Mouse (Mus musculus): ENCODE measurements around the gene Tmem63b.
"Not testable (repeated sequence)": the region's sequence is repeated elsewhere in the genome, so short reads cannot be mapped to it uniquely, and the experiment has no call there.

Gene Tmem63b

GRCm38 (mm10) chr17:45667481-45667880, 19.2 kb downstream of the Tmem63b start:
- no peak for DNase-seq

GRCm38 (mm10) chr17:45666091-45666490, 20.6 kb downstream of the Tmem63b start:
- no peak for DNase-seq

GRCm38 (mm10) chr17:45664608-45665007, 22.1 kb downstream of the Tmem63b start:
- no peak for DNase-seq

- DNase-seq: peak; percentile 91
Measured at GRCm38 (mm10) chr17:45663106-45663919, 23.4 kb downstream of the Tmem63b start.

- DNase-seq: no peak
Measured at GRCm38 (mm10) chr17:45659225-45659624, 27.5 kb downstream of the Tmem63b start, which contains the start of gene Capn11. Gene Capn11 (minus strand): TSS chr17:45659325.

GRCm38 (mm10) chr17:45655820-45656219, 30.9 kb downstream of the Tmem63b start:
- peak; percentile 65 for DNase-seq

GRCm38 (mm10) chr17:45653233-45653632, 33.5 kb downstream of the Tmem63b start:
- DNase-seq: no peak

- DNase-seq: no peak
Measured at GRCm38 (mm10) chr17:45644185-45644584, 42.5 kb downstream of the Tmem63b start.

- peak; percentile 92 for DNase-seq
Measured at GRCm38 (mm10) chr17:45642701-45643100, 44.0 kb downstream of the Tmem63b start.

GRCm38 (mm10) chr17:45641981-45642380, 44.7 kb downstream of the Tmem63b start:
- DNase-seq: no peak

GRCm38 (mm10) chr17:45638596-45639295, 48.0 kb downstream of the Tmem63b start:
- DNase-seq: peak; percentile 77

GRCm38 (mm10) chr17:45634033-45634432, 52.7 kb downstream of the Tmem63b start:
- no peak for DNase-seq

- DNase-seq: no peak
Measured at GRCm38 (mm10) chr17:45631940-45632339, 54.8 kb downstream of the Tmem63b start.

- DNase-seq: peak; percentile 26
Measured at GRCm38 (mm10) chr17:45630992-45631391, 55.7 kb downstream of the Tmem63b start.

GRCm38 (mm10) chr17:45629861-45630694, 56.6 kb downstream of the Tmem63b start:
- DNase-seq: peak; percentile 85

- no peak for DNase-seq
Measured at GRCm38 (mm10) chr17:45628885-45629855, 57.5 kb downstream of the Tmem63b start.

- DNase-seq: no peak
Measured at GRCm38 (mm10) chr17:45628160-45628559, 58.5 kb downstream of the Tmem63b start.

- peak; percentile 76 for DNase-seq
Measured at GRCm38 (mm10) chr17:45626577-45627134, 60.0 kb downstream of the Tmem63b start.

GRCm38 (mm10) chr17:45623425-45623824, 63.3 kb downstream of the Tmem63b start:
- DNase-seq: not testable (repeated sequence)

GRCm38 (mm10) chr17:45619386-45620256, 67.1 kb downstream of the Tmem63b start:
- peak; percentile 61 for DNase-seq
